Mouse (Mus musculus) layer of hippocampus, adult 6 months (tissue): ENCODE measurements around the gene Slc6a4. TPM values are rescaled to one million over a fixed set of nuclear protein-coding genes. Genes with fewer than 3 reads are reported as not detected.

ENCODE experiments used
- long read RNA-seq, 2 experiments: library from polyadenylated mRNA; unstranded; transcript quantifications; one replicate each; pipeline ENCODE4 v2.0.0; 2019 to 2020
- microRNA-seq: library from miRNA; unstranded; fragments of <30 nt; microRNA quantifications from one replicate; pipeline ENCODE4 v1.2.0, GENCODE M21; 2020
- polyA plus RNA-seq: library from polyadenylated mRNA; unstranded; fragments of <200 nt; fragmentation: Nextera tagmentation; gene quantifications from 2 replicates; pipeline ENCODE4 v1.2.3, GENCODE M21; 2021

The Slc6a4 gene
- polyA plus RNA-seq, result not detected in 2 replicates
- long read RNA-seq, experiment 1, result 0 reads
- long read RNA-seq, experiment 2, partial matches to known transcripts, result 0 of 2 reads
- long read RNA-seq, experiment 2, other reads (novel, unspliced or antisense), result 0 of 2 reads

DNA sequence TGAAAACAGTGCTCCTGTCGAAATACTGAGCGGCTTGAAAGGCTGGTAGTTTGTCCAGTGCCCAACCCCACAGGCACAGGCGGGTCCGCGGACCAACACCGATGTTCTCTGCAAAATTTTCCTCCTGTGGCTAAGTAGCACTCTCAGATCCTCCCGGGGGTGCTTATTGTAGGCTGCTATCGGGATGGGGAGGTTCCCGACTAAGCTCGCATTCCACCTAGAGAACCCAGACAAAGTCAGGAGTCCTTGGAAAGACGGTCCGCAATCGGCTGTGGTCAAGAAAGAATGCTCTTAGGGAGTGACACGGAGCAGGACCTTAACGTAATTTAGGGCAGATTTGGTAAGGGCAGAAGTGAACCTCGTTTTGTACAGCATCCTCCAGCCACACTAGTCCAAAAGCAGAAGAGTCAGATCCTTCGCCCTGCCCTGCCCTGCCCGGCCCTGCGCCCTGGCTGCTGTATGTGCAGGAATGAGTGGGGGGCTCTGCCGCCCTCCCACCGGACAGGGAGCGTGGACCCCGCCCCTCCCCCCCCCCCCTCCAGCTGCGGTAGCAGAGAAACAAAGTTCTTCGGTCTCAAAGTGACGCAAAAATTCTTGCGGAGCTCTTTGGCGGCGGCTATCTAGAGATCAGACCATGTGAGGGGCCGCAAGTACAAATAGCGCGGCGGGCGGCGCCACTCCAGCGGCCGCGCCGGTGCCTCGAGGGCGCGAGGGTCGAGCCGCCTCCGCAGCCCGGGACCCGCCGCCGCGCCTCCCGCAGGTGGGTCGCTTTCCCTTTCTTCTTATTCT lies at the start of gene Slc6a4:
Gene Slc6a4 (plus strand): TSS at position 688 of the 789 bp plus-strand sequence.

DNA sequence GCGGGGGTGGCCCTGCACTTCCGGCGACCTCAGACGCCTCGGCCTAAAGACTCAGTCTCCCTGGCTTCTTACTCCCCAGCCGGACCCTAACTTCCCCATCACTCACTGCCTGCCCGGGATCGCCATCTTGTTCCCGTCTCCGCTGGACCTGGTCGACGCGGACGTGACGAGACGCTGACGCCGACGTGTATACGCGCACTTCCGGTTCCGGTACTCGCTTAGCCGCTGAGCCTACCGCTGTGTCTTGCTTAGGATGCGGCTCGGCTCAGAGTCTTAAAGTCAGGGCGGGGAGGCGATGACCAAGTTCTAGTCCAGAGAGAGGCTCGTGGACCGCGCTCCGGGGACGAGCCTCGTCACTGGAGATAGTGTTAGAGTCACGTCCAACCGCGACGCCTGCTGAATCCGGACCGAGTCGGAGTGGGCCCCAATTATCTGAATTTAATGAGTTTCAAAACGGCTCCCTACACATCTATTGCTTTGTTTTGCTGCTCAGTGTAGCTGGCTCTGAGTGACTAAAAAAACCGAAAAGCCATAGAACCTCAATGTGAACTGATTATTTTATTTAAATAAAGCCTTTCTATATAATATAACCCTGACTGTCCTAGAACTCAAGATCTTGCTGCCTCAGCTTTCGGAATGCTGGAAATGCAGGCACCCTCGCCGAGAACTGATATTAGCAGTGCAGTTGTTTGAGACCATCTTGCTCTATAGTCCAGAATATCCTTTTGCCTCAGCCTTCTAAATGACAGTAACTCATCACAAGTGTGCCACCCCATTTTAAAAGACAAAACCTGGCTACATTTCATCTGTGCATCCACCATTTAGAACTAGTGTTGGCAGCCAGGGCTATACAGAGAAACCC lies 80.1 kb downstream of the Slc6a4 start, which contains the start of gene Nsrp1:
Gene Nsrp1 (minus strand): TSS at position 163 of the 862 bp plus-strand sequence.

Small RNA genes lying within 50 kb of the gene (microRNA-seq; reads per million reads assigned to microRNA genes)
- gene Mir423, result 2,569 reads per million, percentile 89 among the genes with 10 or more reads in this experiment

Other genes starting within 250 kb of the Slc6a4 start
- gene Gosr1, start 235.0 kb upstream of the Slc6a4 start, polyA plus RNA-seq, result 23.7 and 30.9 TPM in 2 replicates
- 6.5 and 7.7 TPM in 2 replicates for gene Cpd, start 151.6 kb upstream of the Slc6a4 start, polyA plus RNA-seq
- gene Tmigd1, start 96.4 kb upstream of the Slc6a4 start, polyA plus RNA-seq, result not detected in 2 replicates
- gene Blmh, start 73.8 kb upstream of the Slc6a4 start, polyA plus RNA-seq, result 62.1 and 62.7 TPM in 2 replicates
- 71.8 and 72.2 TPM in 2 replicates for gene Nsrp1, start 79.8 kb downstream of the Slc6a4 start, polyA plus RNA-seq
- 0.44 and 0.63 TPM in 2 replicates for gene Efcab5, start 190.4 kb downstream of the Slc6a4 start, polyA plus RNA-seq
- gene Ssh2, start 217.7 kb downstream of the Slc6a4 start, polyA plus RNA-seq, result 4.5 and 5.0 TPM in 2 replicates